Mouse (Mus musculus) gastrocnemius, postnatal 10 days (tissue): ENCODE results near the gene Meis3. TPM values are rescaled to one million over a fixed set of nuclear protein-coding genes. Genes with fewer than 3 reads are reported as not detected.

Source experiments
- DNase-seq: peaks from one replicate; pipeline ENCODE4 v3.0.0; 2021; ENCODE audit warnings: mixed read lengths
- total RNA-seq, 2 experiments: library from RNA; stranded (reverse); gene quantifications; 2 replicates each; pipeline ENCODE4 v1.2.3; 2021

The Meis3 gene
- total RNA-seq, 2 experiments from 2014 or later: 4.2 to 6.8 TPM

- DNase-seq: no peak
Measured at GRCm38 (mm10) chr7:16158735-16159134, 16.2 kb upstream of the Meis3 start.

- DNase-seq: no peak
Measured at GRCm38 (mm10) chr7:16160702-16161101, 14.2 kb upstream of the Meis3 start.

GRCm38 (mm10) chr7:16161302-16161701, 13.6 kb upstream of the Meis3 start:
- DNase-seq: no peak

- DNase-seq: no peak
Measured at GRCm38 (mm10) chr7:16162036-16162435, 12.9 kb upstream of the Meis3 start.

GRCm38 (mm10) chr7:16172141-16172581, 2.7 kb upstream of the Meis3 start:
- no peak for DNase-seq

- DNase-seq: no peak
Measured at GRCm38 (mm10) chr7:16172586-16173140, 2.2 kb upstream of the Meis3 start.

- no peak for DNase-seq
Measured at GRCm38 (mm10) chr7:16173146-16173545, 1.7 kb upstream of the Meis3 start.

GRCm38 (mm10) chr7:16175542-16175931, 647 bp downstream of the Meis3 start:
- no peak for DNase-seq

GRCm38 (mm10) chr7:16178114-16178513, 3.2 kb downstream of the Meis3 start:
- no peak for DNase-seq

- peak; percentile 66 for DNase-seq
Measured at GRCm38 (mm10) chr7:16183663-16184062, 8.8 kb downstream of the Meis3 start.

GRCm38 (mm10) chr7:16187494-16187893, 12.6 kb downstream of the Meis3 start:
- DNase-seq: no peak

GRCm38 (mm10) chr7:16192315-16192714, 17.4 kb downstream of the Meis3 start:
- DNase-seq: peak; percentile 81

GRCm38 (mm10) chr7:16193702-16194101, 18.8 kb downstream of the Meis3 start:
- DNase-seq: no peak

GRCm38 (mm10) chr7:16196616-16197015, 21.7 kb downstream of the Meis3 start:
- no peak for DNase-seq

- DNase-seq: no peak
Measured at GRCm38 (mm10) chr7:16197166-16197565, 22.3 kb downstream of the Meis3 start.

GRCm38 (mm10) chr7:16198540-16198939, 23.6 kb downstream of the Meis3 start:
- no peak for DNase-seq

- no peak for DNase-seq
Measured at GRCm38 (mm10) chr7:16201136-16201535, 26.2 kb downstream of the Meis3 start.

GRCm38 (mm10) chr7:16202756-16203504, 28.0 kb downstream of the Meis3 start:
- DNase-seq: no peak

- DNase-seq: no peak
Measured at GRCm38 (mm10) chr7:16203505-16203903, 28.6 kb downstream of the Meis3 start.

- no peak for DNase-seq
Measured at GRCm38 (mm10) chr7:16204791-16205190, 29.9 kb downstream of the Meis3 start.

GRCm38 (mm10) chr7:16207076-16207475, 32.2 kb downstream of the Meis3 start:
- DNase-seq: no peak

GRCm38 (mm10) chr7:16207496-16207895, 32.6 kb downstream of the Meis3 start:
- no peak for DNase-seq

- DNase-seq: no peak
Measured at GRCm38 (mm10) chr7:16208781-16209665, 34.1 kb downstream of the Meis3 start.
